18 mouse cellular contexts compared by ENCODE assay signal in the genomic region with DNA sequence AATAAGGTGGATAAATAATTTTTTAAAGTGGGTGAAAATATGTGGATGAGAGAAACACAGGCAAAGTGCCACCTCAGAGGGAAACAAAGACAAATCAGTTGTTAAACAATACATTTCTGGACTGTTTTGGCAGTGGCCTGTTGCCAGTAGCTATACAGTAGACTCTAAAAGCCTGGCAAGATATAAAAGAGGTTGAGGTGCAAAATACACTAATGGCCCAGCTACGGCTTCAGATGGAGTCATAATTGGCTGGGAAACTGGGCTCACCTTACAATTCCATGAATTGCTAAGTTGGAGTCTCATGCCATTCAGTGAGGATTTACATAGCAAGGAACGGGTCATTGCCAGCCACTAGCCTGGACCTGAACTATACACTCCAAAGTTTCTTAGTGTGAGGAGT.
"Had no signal": no experiment of that assay in that cellular context is flagged by ENCODE, and none has a peak within 500 bp of the region (broad histone marks: within the 10 kb centered on the region; RNA-seq: fewer than 3 reads in every experiment).

No protein-coding gene starts in this region.

- H3K36me3 ChIP-seq: midbrain, embryonic 13.5 days; neural tube, embryonic 13.5 days; neural tube, embryonic 15.5 days had no signal

- DNase-seq: lung, adult 18-20 months; lung, embryonic 14.5 days; lung, postnatal 10 days; lung, postnatal 4 days; retina, postnatal 1 day; right cerebral cortex, adult 18-20 months; right cerebral cortex, postnatal 25 days; right cerebral cortex, postnatal 4 days; spleen, adult 18-20 months; thymus, adult 18-20 months; thymus, postnatal 14 days; thymus, postnatal 36 days had no signal

- H3K27ac ChIP-seq: midbrain, embryonic 10.5 days; midbrain, embryonic 13.5 days; neural tube, embryonic 13.5 days; neural tube, embryonic 15.5 days had no signal

- H3K4me3 ChIP-seq: midbrain, embryonic 10.5 days; midbrain, embryonic 13.5 days; myocyte; neural tube, embryonic 13.5 days; neural tube, embryonic 15.5 days had no signal

- H3K9me3 ChIP-seq: midbrain, embryonic 10.5 days; midbrain, embryonic 13.5 days; neural tube, embryonic 13.5 days; neural tube, embryonic 15.5 days had no signal

- ATAC-seq: midbrain, embryonic 13.5 days; midbrain, embryonic 16.5 days had no signal

- H3K4me1 ChIP-seq: neural tube, embryonic 15.5 days had no signal

- H3K4me2 ChIP-seq: lung, embryonic 14.5 days; midbrain, embryonic 13.5 days; neural tube, embryonic 13.5 days; neural tube, embryonic 15.5 days had no signal

- H3K9ac ChIP-seq: lung, embryonic 14.5 days; midbrain, embryonic 13.5 days; neural tube, embryonic 13.5 days; neural tube, embryonic 15.5 days had no signal

- H3K27me3 ChIP-seq: midbrain, embryonic 13.5 days; neural tube, embryonic 13.5 days; neural tube, embryonic 15.5 days had no signal
